Mouse (Mus musculus): Measurements from ENCODE around the gene Nbr1. TPM values are rescaled to one million over a fixed set of nuclear protein-coding genes. Genes with fewer than 3 reads are reported as not detected.
"Not testable (repeated sequence)": the region's sequence is repeated elsewhere in the genome, so short reads cannot be mapped to it uniquely, and the experiment has no call there.

The Nbr1 gene
- polyA plus RNA-seq, 1 experiment from 2014 or later, result 98.3 TPM

- 83% methylated on average over 3 of the region's 3 CpGs for WGBS
- no peak for DNase-seq (ENCODE audit: low spot score)
Observed at GRCm38 (mm10) chr11:101568421-101568820, 16.5 kb downstream of the Nbr1 start.

GRCm38 (mm10) chr11:101576116-101576515, 24.2 kb downstream of the Nbr1 start:
- Histone ChIP-seq H3K27me3 (replicated peaks; ENCODE audit: control insufficient read depth, insufficient read depth, low read length) (no peaks in the 10 kb centered on the region), H3K4me3 (ENCODE audit: low read depth, low read length) (no peak overlapping the region), H3K4me2 (ENCODE audit: low read length) (no peak overlapping the region), H3K27ac (ENCODE audit: low read depth, low read length) (no peak overlapping the region), H3K9ac (ENCODE audit: low read length) (no peak overlapping the region), H3K4me1 (ENCODE audit: control insufficient read depth, insufficient read depth, low read length) (no peaks in the 10 kb centered on the region), H3K9me3 (replicated peaks; ENCODE audit: control insufficient read depth, low read length) (no peaks in the 10 kb centered on the region), H3K36me3 (ENCODE audit: control insufficient read depth, insufficient read depth, low read length) (peaks cover 97% of the 10 kb centered on the region)
- WGBS, result 78% methylated on average over 6 of the region's 6 CpGs
- no peak for DNase-seq (ENCODE audit: low spot score)
- ATAC-seq, result no peak

More at GRCm38 (mm10) chr11:101568421-101568820, 16.5 kb downstream of the Nbr1 start:
- ATAC-seq, result no peak
- Histone ChIP-seq H3K9me3 (replicated peaks; ENCODE audit: control insufficient read depth, low read length) (no peaks in the 10 kb centered on the region), H3K4me2 (ENCODE audit: low read length) (no peak overlapping the region), H3K4me1 (ENCODE audit: control insufficient read depth, insufficient read depth, low read length) (no peaks in the 10 kb centered on the region), H3K27me3 (replicated peaks; ENCODE audit: control insufficient read depth, insufficient read depth, low read length) (no peaks in the 10 kb centered on the region), H3K4me3 (ENCODE audit: low read depth, low read length) (no peak overlapping the region), H3K9ac (ENCODE audit: low read length) (no peak overlapping the region), H3K36me3 (ENCODE audit: control insufficient read depth, insufficient read depth, low read length) (peaks cover 88% of the 10 kb centered on the region), H3K27ac (ENCODE audit: low read depth, low read length) (no peak overlapping the region)

GRCm38 (mm10) chr11:101581081-101581764, 29.3 kb downstream of the Nbr1 start:
- Histone ChIP-seq H3K36me3 (ENCODE audit: control insufficient read depth, insufficient read depth, low read length) (peaks cover 50% of the 10 kb centered on the region), H3K4me3 (ENCODE audit: low read depth, low read length) (no peak overlapping the region)

GRCm38 (mm10) chr11:101582054-101583035, 30.4 kb downstream of the Nbr1 start, which contains the start of gene Tmem106a:
Tmem106a (plus strand) TSS chr11:101582242.
- H3K36me3 ChIP-seq (ENCODE audit: control insufficient read depth, insufficient read depth, low read length), result peaks cover 38% of the 10 kb centered on the region
- DNase-seq (ENCODE audit: low spot score) (peak; percentile 53), ATAC-seq (no peak)
- no peaks in the 10 kb centered on the region for H3K9me3 ChIP-seq (replicated peaks; ENCODE audit: control insufficient read depth, low read length)
- 19% methylated on average over 29 of the region's 31 CpGs for WGBS
- no peak within 1 kb of the TSS for H3K27ac ChIP-seq (ENCODE audit: low read depth, low read length)
- H3K4me2 ChIP-seq (ENCODE audit: low read length), result peak within 1 kb of the TSS; percentile 50
- H3K4me1 ChIP-seq (ENCODE audit: control insufficient read depth, insufficient read depth, low read length), result no peaks in the 10 kb centered on the region
- no peaks in the 10 kb centered on the region for H3K27me3 ChIP-seq (replicated peaks; ENCODE audit: control insufficient read depth, insufficient read depth, low read length)
- peak within 1 kb of the TSS; percentile 45 for H3K9ac ChIP-seq (ENCODE audit: low read length)
- H3K4me3 ChIP-seq (ENCODE audit: low read depth, low read length), result peak within 1 kb of the TSS; percentile 25

More at GRCm38 (mm10) chr11:101581081-101581764, 29.3 kb downstream of the Nbr1 start:
- 80% methylated on average over 6 of the region's 6 CpGs for WGBS
- DNase-seq (ENCODE audit: low spot score) (no peak), ATAC-seq (no peak)
- H3K9me3 ChIP-seq (replicated peaks; ENCODE audit: control insufficient read depth, low read length), result no peaks in the 10 kb centered on the region
- H3K27me3 ChIP-seq (replicated peaks; ENCODE audit: control insufficient read depth, insufficient read depth, low read length), result no peaks in the 10 kb centered on the region
- H3K4me1 ChIP-seq (ENCODE audit: control insufficient read depth, insufficient read depth, low read length), result no peaks in the 10 kb centered on the region
- no peak overlapping the region for H3K27ac ChIP-seq (ENCODE audit: low read depth, low read length)
- H3K4me2 ChIP-seq (ENCODE audit: low read length), result no peak overlapping the region
- no peak overlapping the region for H3K9ac ChIP-seq (ENCODE audit: low read length)

- peaks cover 30% of the 10 kb centered on the region for H3K36me3 ChIP-seq (ENCODE audit: control insufficient read depth, insufficient read depth, low read length)
- H3K4me2 ChIP-seq (ENCODE audit: low read length), result no peak overlapping the region
- no peaks in the 10 kb centered on the region for H3K4me1 ChIP-seq (ENCODE audit: control insufficient read depth, insufficient read depth, low read length)
- 74% methylated on average over 2 of the region's 2 CpGs for WGBS
- H3K9ac ChIP-seq (ENCODE audit: low read length), result no peak overlapping the region
- ATAC-seq, result no peak
- H3K4me3 ChIP-seq (ENCODE audit: low read depth, low read length), result no peak overlapping the region
- H3K9me3 ChIP-seq (replicated peaks; ENCODE audit: control insufficient read depth, low read length), result no peaks in the 10 kb centered on the region
- no peak for DNase-seq (ENCODE audit: low spot score)
- no peaks in the 10 kb centered on the region for H3K27me3 ChIP-seq (replicated peaks; ENCODE audit: control insufficient read depth, insufficient read depth, low read length)
- H3K27ac ChIP-seq (ENCODE audit: low read depth, low read length), result no peak overlapping the region
Observed at GRCm38 (mm10) chr11:101583205-101583604, 31.3 kb downstream of the Nbr1 start.

GRCm38 (mm10) chr11:101585031-101585430, 33.1 kb downstream of the Nbr1 start:
- not testable (repeated sequence) for ATAC-seq; H3K9ac ChIP-seq (ENCODE audit: low read length)
- 83% methylated on average over 1 of the region's 1 CpGs for WGBS

GRCm38 (mm10) chr11:101585805-101586204, 33.9 kb downstream of the Nbr1 start:
- DNase-seq (ENCODE audit: low spot score) (no peak), ATAC-seq (no peak)
- no peaks in the 10 kb centered on the region for H3K9me3 ChIP-seq (replicated peaks; ENCODE audit: control insufficient read depth, low read length)
- no peak overlapping the region for H3K4me3 ChIP-seq (ENCODE audit: low read depth, low read length)
- no peak overlapping the region for H3K4me2 ChIP-seq (ENCODE audit: low read length)
- peaks cover 4% of the 10 kb centered on the region for H3K36me3 ChIP-seq (ENCODE audit: control insufficient read depth, insufficient read depth, low read length)
- no peak overlapping the region for H3K9ac ChIP-seq (ENCODE audit: low read length)
- no peaks in the 10 kb centered on the region for H3K4me1 ChIP-seq (ENCODE audit: control insufficient read depth, insufficient read depth, low read length)
- H3K27me3 ChIP-seq (replicated peaks; ENCODE audit: control insufficient read depth, insufficient read depth, low read length), result no peaks in the 10 kb centered on the region
- WGBS, result 76% methylated on average over 4 of the region's 4 CpGs
- no peak overlapping the region for H3K27ac ChIP-seq (ENCODE audit: low read depth, low read length)

More at GRCm38 (mm10) chr11:101585031-101585430, 33.1 kb downstream of the Nbr1 start:
- H3K9me3 ChIP-seq (replicated peaks; ENCODE audit: control insufficient read depth, low read length); H3K4me1 ChIP-seq (ENCODE audit: control insufficient read depth, insufficient read depth, low read length); DNase-seq (ENCODE audit: low spot score); H3K4me2 ChIP-seq (ENCODE audit: low read length); H3K4me3 ChIP-seq (ENCODE audit: low read depth, low read length); H3K27me3 ChIP-seq (replicated peaks; ENCODE audit: control insufficient read depth, insufficient read depth, low read length); H3K27ac ChIP-seq (ENCODE audit: low read depth, low read length): not testable (repeated sequence)
- peaks cover 12% of the 10 kb centered on the region for H3K36me3 ChIP-seq (ENCODE audit: control insufficient read depth, insufficient read depth, low read length)

- no peaks in the 10 kb centered on the region for H3K9me3 ChIP-seq (replicated peaks; ENCODE audit: control insufficient read depth, low read length)
Observed at GRCm38 (mm10) chr11:101587676-101588075, 35.7 kb downstream of the Nbr1 start.

More at GRCm38 (mm10) chr11:101587676-101588075, 35.7 kb downstream of the Nbr1 start:
- no peak for ATAC-seq
- Histone ChIP-seq H3K4me2 (ENCODE audit: low read length) (no peak overlapping the region), H3K4me1 (ENCODE audit: control insufficient read depth, insufficient read depth, low read length) (no peaks in the 10 kb centered on the region), H3K4me3 (ENCODE audit: low read depth, low read length) (no peak overlapping the region), H3K27ac (ENCODE audit: low read depth, low read length) (no peak overlapping the region), H3K9ac (ENCODE audit: low read length) (no peak overlapping the region), H3K36me3 (ENCODE audit: control insufficient read depth, insufficient read depth, low read length) (no peaks in the 10 kb centered on the region), H3K27me3 (replicated peaks; ENCODE audit: control insufficient read depth, insufficient read depth, low read length) (no peaks in the 10 kb centered on the region)
- 85% methylated on average over 10 of the region's 10 CpGs for WGBS
- DNase-seq (ENCODE audit: low spot score), result no peak

All from forebrain, embryonic 14.5 days (tissue).